Mouse (Mus musculus): ENCODE results near the gene Utp14b. TPM values are rescaled to one million over a fixed set of nuclear protein-coding genes. Genes with fewer than 3 reads are reported as not detected.

Gene Utp14b
- polyA plus RNA-seq, 1 experiment from 2014 or later, result 2.6 TPM

DNA sequence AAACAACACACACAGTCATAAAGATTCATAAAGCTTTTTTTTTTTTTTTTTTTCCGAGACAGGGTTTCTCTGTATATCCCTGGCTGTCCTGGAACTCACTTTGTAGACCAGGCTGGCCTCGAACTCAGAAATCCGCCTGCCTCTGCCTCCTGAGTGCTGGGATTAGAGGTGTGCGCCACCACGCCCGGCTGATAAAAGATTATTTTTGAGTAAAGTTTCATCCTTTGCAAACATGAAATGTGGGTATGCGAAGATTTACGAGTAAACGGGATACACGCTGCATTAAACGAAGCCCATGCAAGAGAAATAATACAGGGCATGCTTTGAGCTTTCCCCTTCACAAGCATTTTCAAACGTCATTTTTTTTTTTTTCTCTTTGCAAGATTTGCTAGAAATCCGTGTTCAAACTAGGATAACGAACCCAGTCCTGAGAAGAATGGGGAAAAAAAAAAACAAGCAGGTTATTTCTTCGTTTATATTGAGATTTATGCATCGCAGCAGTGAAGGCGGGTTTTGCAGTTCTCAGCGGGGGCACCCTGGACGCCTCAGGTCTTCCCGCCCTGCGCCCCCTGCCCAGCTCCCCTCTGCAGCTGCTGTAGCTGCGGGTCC, 713 bp upstream of the Utp14b start:
- peak overlapping the region; percentile 97 for H3K4me3 ChIP-seq (replicated peaks; ENCODE audit: low read depth, low read length)
- WGBS, result 27% methylated on average over 22 of the region's 22 CpGs

GRCm38 (mm10) chr1:78658441-78659269, 817 bp downstream of the Utp14b start:
- Histone ChIP-seq H3K4me3 (replicated peaks; ENCODE audit: low read depth, low read length) (peak overlapping the region; percentile 97), H3K36me3 (ENCODE audit: insufficient read depth, low read length) (no peaks in the 10 kb centered on the region), H3K27ac (peak overlapping the region; percentile 87), H3K4me2 (ENCODE audit: low read length) (peak overlapping the region; percentile 85), H3K9me3 (replicated peaks; ENCODE audit: low read length) (no peaks in the 10 kb centered on the region), H3K9ac (ENCODE audit: low read depth, low read length) (peak overlapping the region; percentile 87), H3K4me1 (replicated peaks; ENCODE audit: insufficient read depth, low read length) (peaks cover 16% of the 10 kb centered on the region), H3K27me3 (ENCODE audit: insufficient read depth, low read length) (no peaks in the 10 kb centered on the region)
- DNase-seq (ENCODE audit: low spot score) (peak; percentile 49), ATAC-seq (replicated peaks; ENCODE audit: low FRiP score, low read depth) (no peak)
- no peak for TF ChIP-seq CTCF (IDR thresholded peaks at IDR 0.05; ENCODE audit: low read depth)
- 2% methylated on average over 20 of the region's 20 CpGs for WGBS

More for the DNA sequence above, 713 bp upstream of the Utp14b start:
- Histone ChIP-seq H3K27me3 (ENCODE audit: insufficient read depth, low read length) (no peaks in the 10 kb centered on the region), H3K9me3 (replicated peaks; ENCODE audit: low read length) (no peaks in the 10 kb centered on the region), H3K36me3 (ENCODE audit: insufficient read depth, low read length) (no peaks in the 10 kb centered on the region), H3K27ac (peak overlapping the region; percentile 75), H3K4me1 (replicated peaks; ENCODE audit: insufficient read depth, low read length) (peaks cover 16% of the 10 kb centered on the region), H3K4me2 (ENCODE audit: low read length) (peak overlapping the region; percentile 85), H3K9ac (ENCODE audit: low read depth, low read length) (peak overlapping the region; percentile 87)
- ATAC-seq (replicated peaks; ENCODE audit: low FRiP score, low read depth), result no peak
- no peak for DNase-seq (ENCODE audit: low spot score)
- 0 out of 2 replicates have a peak, but pooled peaks have one; percentile 1 for TF ChIP-seq CTCF (IDR thresholded peaks at IDR 0.05; ENCODE audit: low read depth)

GRCm38 (mm10) chr1:78659270-78659823, 1.5 kb downstream of the Utp14b start:
- Histone ChIP-seq H3K4me1 (replicated peaks; ENCODE audit: insufficient read depth, low read length) (peaks cover 16% of the 10 kb centered on the region), H3K4me3 (replicated peaks; ENCODE audit: low read depth, low read length) (peak overlapping the region; percentile 97), H3K36me3 (ENCODE audit: insufficient read depth, low read length) (no peaks in the 10 kb centered on the region), H3K27me3 (ENCODE audit: insufficient read depth, low read length) (no peaks in the 10 kb centered on the region), H3K4me2 (ENCODE audit: low read length) (peak overlapping the region; percentile 85), H3K27ac (peak overlapping the region; percentile 87; the same call in 1 of the 2 replicates), H3K9me3 (replicated peaks; ENCODE audit: low read length) (no peaks in the 10 kb centered on the region), H3K9ac (ENCODE audit: low read depth, low read length) (peak overlapping the region; percentile 87)
- 31% methylated on average over 4 of the region's 4 CpGs for WGBS
- DNase-seq (ENCODE audit: low spot score) (no peak), ATAC-seq (replicated peaks; ENCODE audit: low FRiP score, low read depth) (no peak)
- TF ChIP-seq CTCF (IDR thresholded peaks at IDR 0.05; ENCODE audit: low read depth), result no peak

DNA sequence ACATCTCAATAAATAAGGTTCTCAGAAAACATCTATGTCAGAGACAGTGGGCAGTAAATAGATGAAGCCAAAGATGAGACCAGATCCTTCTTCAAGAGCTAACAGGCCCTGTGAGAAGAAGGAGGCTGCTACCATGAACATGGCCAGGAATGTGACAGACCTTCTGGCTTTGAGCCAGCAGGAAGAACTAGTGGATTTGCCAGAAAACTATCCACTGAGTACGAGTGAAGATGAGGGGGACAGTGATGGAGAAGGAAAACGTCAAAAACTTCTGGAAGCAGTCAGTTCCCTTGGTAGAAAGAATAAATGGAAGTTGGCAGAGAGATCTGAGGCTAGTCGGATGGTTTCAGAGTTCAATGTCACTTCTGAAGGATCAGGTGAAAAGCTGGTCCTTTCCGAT, 6.5 kb downstream of the Utp14b start:
- WGBS, result 73% methylated on average over 4 of the region's 4 CpGs
- no peak overlapping the region for H3K4me3 ChIP-seq (replicated peaks; ENCODE audit: low read depth, low read length)
- H3K9me3 ChIP-seq (replicated peaks; ENCODE audit: low read length), result no peaks in the 10 kb centered on the region
- DNase-seq (ENCODE audit: low spot score) (no peak), ATAC-seq (replicated peaks; ENCODE audit: low FRiP score, low read depth) (no peak)
- no peak for TF ChIP-seq CTCF (IDR thresholded peaks at IDR 0.05; ENCODE audit: low read depth)
- H3K27me3 ChIP-seq (ENCODE audit: insufficient read depth, low read length), result no peaks in the 10 kb centered on the region
- peaks cover 22% of the 10 kb centered on the region; the same call in 1 of the 2 replicates for H3K36me3 ChIP-seq (ENCODE audit: insufficient read depth, low read length)
- H3K4me2 ChIP-seq (ENCODE audit: low read length), result no peak overlapping the region
- no peak overlapping the region for H3K9ac ChIP-seq (ENCODE audit: low read depth, low read length)
- H3K27ac ChIP-seq, result no peak overlapping the region
- peaks cover 8% of the 10 kb centered on the region for H3K4me1 ChIP-seq (replicated peaks; ENCODE audit: insufficient read depth, low read length)

DNA sequence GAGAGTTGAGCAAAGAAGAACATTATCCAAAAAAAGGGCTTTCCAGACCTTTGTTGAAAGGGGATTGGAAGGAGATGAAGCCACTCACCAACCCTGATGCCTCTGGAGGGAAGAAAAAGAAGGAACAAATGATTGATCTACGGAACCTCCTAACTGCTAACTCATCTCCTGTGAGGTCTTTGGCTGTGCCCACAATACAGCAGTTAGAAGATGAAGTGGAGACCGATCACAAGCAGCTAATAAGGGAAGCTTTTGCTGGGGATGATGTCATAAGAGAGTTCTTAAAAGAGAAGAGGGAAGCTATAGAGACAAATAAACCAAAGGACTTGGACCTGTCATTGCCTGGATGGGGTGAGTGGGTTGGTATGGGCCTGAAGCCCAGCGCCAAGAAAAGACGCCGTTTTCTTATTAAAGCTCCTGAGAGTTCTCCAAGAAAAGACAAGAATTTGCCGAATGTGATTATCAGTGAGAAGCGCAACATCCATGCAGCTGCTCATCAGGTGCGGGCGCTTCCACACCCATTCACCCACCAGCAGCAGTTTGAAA, 8.2 kb downstream of the Utp14b start:
- Histone ChIP-seq H3K4me3 (replicated peaks; ENCODE audit: low read depth, low read length) (no peak overlapping the region), H3K27me3 (ENCODE audit: insufficient read depth, low read length) (no peaks in the 10 kb centered on the region), H3K36me3 (ENCODE audit: insufficient read depth, low read length) (peaks cover 22% of the 10 kb centered on the region; the same call in 1 of the 2 replicates), H3K9ac (ENCODE audit: low read depth, low read length) (no peak overlapping the region), H3K27ac (no peak overlapping the region), H3K4me2 (ENCODE audit: low read length) (no peak overlapping the region), H3K9me3 (replicated peaks; ENCODE audit: low read length) (no peaks in the 10 kb centered on the region), H3K4me1 (replicated peaks; ENCODE audit: insufficient read depth, low read length) (peaks cover 3% of the 10 kb centered on the region; the same call in 1 of the 2 replicates)
- TF ChIP-seq CTCF (IDR thresholded peaks at IDR 0.05; ENCODE audit: low read depth), result no peak
- DNase-seq (ENCODE audit: low spot score) (no peak), ATAC-seq (replicated peaks; ENCODE audit: low FRiP score, low read depth) (no peak)
- whole genome bisulfite sequencing, result 95% methylated on average over 9 of the region's 9 CpGs

DNA sequence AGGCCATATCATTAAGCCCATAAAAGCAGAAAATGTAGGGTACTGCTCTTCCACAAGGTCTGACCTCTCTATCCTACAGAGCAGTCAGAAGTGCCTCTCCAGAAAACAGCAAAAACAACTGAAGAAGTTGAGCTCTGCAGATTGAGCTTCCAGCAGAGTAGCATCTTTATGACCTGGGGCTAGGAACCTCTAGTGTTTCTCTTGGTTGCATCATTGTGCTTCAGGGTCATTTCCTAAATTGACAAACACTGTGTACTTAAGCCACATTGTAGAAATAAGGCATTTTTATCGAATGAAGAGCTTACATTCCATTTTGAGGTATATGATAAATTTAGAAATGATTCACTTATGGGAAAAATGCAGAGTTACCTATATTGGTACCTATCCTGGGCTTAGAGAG, 8.7 kb downstream of the Utp14b start:
- H3K4me1 ChIP-seq (replicated peaks; ENCODE audit: insufficient read depth, low read length), result no peaks in the 10 kb centered on the region
- no peak for TF ChIP-seq CTCF (IDR thresholded peaks at IDR 0.05; ENCODE audit: low read depth)
- no peaks in the 10 kb centered on the region for H3K9me3 ChIP-seq (replicated peaks; ENCODE audit: low read length)
- no peak overlapping the region for H3K4me3 ChIP-seq (replicated peaks; ENCODE audit: low read depth, low read length)
- no peak overlapping the region for H3K27ac ChIP-seq
- ATAC-seq (replicated peaks; ENCODE audit: low FRiP score, low read depth) (no peak), DNase-seq (ENCODE audit: low spot score) (no peak)
- WGBS, result 94% methylated on average over 1 of the region's 1 CpGs
- H3K36me3 ChIP-seq (ENCODE audit: insufficient read depth, low read length), result peaks cover 22% of the 10 kb centered on the region; the same call in 1 of the 2 replicates
- H3K9ac ChIP-seq (ENCODE audit: low read depth, low read length), result no peak overlapping the region
- no peak overlapping the region for H3K4me2 ChIP-seq (ENCODE audit: low read length)
- no peaks in the 10 kb centered on the region for H3K27me3 ChIP-seq (ENCODE audit: insufficient read depth, low read length)
